Mouse (Mus musculus): ENCODE data around the gene Mrps7.

DNA sequence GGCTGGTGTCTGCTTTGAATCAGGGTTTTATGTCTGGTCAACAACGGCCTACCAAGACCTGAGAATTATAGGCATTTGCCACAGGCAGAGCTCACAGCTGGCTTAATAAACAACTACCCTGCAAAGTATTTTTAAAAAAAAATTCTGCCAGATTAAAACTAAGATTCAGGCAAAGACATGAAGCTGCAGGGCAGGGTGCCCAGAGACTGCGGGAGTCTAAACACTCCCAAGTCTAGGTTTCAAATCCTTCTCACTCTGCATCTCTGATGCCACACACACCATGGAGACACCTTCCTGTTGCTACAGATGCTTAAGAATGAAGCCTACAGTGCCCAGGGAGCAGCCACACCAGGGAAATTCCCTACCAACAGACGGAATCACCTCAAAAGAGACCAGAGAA is 48.0 kb downstream of the Mrps7 start:
- TF ChIP-seq CTCF (IDR thresholded peaks at IDR 0.05; ENCODE audit: low read depth, low read length) (no peak), GATA1 (IDR thresholded peaks at IDR 0.05; ENCODE audit: borderline replicate concordance, low read length) (no peak), POLR2AphosphoS5 (IDR thresholded peaks at IDR 0.05; ENCODE audit: insufficient replicate concordance, low read depth, low read length) (no peak), TAL1 (conservative IDR thresholded peaks at IDR 0.05; ENCODE audit: low read depth, low read length) (no peak)

All from G1E (cell line).